Mouse (Mus musculus): ENCODE data around the gene Cfdp1.

The Cfdp1 gene

DNA sequence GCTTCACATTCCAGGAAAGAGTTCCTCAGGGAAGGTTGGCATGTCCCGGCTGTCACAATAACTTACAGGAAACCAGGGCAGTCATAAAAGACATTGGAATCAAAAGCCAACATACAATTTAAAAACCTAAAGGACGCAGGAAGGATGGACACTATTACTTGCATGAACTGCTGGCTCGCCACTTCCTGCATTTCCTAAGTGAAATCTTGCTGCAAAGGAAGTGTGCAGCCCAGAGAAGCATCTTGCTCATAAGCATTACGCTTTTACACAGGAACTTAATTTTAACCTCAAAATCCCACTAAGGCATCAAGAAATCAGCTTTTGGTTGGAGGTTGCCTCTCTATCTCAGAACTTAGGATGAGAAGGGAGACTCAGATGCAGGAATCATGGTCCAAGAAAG lies 9.2 kb upstream of the Cfdp1 start:
- in situ Hi-C loops (cut with MboI, MseI), result loop anchor here in 1 of 2 experiments (25.0 kb wide), 1 partner anchor 1774 kb away; the partner anchor contains the start of genes Mon1b and Syce1l

DNA sequence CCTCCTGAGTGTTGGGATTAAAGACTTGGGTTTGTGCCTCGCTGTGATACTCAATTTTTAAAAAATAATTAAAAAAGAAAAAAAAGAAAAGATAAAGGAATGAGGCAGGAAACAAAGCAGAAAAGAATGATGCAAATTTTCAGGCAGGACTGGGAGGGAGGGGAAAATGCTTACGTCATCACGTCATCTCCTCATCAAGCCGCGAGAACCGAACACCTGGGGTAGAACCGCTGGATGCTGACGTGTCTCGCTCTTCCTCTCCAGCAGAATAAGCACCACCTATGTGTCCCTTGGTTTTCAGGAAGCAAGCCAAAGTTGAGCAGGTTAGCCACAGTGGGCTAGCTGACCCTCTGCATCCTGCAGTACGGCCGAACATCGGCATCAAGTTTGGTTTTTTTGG lies 1.9 kb upstream of the Cfdp1 start:
- in situ Hi-C loops (cut with MboI, MseI), result loop anchor here in 1 of 2 experiments (25.0 kb wide), 1 partner anchor 1781 kb away; the partner anchor contains the start of genes Mon1b and Syce1l

DNA sequence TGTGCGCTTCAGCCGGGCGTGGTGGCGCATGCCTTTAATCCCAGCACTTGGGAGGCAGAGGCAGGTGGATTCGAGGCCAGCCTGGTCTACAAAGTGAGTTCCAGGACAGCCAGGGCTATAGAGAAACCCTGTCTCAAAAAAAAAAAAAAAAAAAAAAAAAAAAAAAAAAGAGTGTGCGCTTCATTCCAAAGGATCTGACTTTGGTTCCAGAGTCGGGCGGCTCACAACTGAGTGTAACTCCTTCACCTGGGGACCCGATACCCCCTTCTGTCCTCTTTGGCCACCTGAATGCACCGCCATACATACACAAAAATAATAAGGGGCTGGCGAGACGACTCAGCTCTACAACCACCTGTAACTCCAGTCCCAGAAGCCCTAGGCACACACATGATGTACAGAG lies 872 bp downstream of the Cfdp1 start:
- in situ Hi-C loops (cut with MboI, MseI), result loop anchor here in 1 of 2 experiments (25.0 kb wide), 1 partner anchor 1784 kb away; the partner anchor contains the start of genes Mon1b and Syce1l

DNA sequence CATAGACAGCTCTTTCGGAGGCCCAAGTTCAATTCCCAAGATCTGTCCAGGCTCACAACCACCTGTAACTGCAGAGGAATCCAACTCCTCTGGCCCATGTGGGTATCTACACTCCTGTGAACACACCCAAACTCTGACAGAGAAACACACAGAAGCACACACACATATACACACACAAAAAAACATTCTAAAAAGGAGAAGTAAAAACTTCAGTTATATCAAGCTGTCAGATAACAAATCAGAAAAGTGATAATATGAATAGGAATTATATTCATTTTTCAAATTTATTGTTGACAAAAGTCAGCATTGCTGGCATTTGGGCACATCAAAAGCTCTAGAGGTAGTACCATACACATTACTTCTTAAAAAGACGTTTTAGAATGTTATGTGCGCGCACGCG lies 7.3 kb downstream of the Cfdp1 start:
- in situ Hi-C loops (cut with MboI, MseI), result loop anchor here in 1 of 2 experiments (10.0 kb wide), 1 partner anchor 902 kb away; no protein-coding TSS in a partner anchor

DNA sequence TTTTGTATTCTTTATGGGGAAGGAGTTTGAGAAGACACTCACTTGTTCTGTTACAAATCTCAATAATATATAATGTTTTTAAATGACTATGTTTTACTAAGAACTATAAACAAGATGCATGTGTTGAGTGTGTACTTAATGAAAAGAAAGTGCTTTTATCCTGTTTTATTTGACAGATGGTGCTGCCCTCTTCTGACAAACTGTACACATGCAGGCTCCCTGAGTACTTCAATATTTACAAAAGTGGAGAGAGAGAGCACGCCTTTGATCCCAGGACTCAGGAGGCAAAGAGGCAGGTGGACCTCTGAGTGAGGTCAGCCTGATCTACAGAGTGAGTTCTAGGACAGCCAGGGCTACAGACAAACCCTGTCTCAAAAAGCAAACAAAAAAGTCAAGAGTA lies 18.6 kb downstream of the Cfdp1 start:
- in situ Hi-C loops (cut with MboI, MseI), result no loop called here

DNA sequence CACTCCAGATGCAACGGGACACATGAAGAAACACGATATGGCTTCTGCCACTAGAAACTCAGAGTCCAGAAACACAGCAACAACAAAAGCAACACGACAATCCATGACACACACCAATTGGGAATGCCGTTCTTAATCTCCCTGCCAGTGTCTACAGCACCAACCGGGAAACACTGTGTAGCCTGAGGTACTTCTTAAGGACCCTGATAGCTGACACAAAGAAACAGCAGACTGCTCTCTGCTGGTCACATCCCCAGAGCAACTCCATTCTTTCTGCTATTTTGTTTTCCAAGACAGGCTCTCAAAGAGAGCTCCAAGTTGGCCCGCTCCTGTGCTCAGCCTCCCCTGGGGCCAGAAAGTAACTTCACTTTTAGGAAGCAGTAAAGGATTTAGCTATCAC lies 20.1 kb downstream of the Cfdp1 start:
- in situ Hi-C loops (cut with MboI, MseI), result no loop called here

DNA sequence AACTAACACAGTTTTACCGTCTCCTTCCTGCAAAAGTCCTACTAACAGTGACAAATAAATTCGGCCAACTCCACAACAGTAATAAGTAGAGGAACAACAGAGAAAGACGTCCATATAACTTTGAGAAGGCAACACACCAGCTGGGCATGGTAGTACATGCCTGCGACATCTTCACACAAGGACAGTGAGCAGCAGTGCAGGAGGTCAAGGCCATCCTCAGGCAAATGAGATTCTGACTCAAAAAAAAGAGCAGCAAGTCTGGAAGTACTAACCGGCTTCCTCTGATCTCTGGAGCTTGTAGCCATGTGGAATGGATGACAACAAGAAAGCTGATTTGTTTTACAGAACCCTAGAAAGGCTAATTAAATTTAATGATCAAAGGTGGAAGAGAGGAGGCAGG lies 21.1 kb downstream of the Cfdp1 start:
- in situ Hi-C loops (cut with MboI, MseI), result no loop called here

DNA sequence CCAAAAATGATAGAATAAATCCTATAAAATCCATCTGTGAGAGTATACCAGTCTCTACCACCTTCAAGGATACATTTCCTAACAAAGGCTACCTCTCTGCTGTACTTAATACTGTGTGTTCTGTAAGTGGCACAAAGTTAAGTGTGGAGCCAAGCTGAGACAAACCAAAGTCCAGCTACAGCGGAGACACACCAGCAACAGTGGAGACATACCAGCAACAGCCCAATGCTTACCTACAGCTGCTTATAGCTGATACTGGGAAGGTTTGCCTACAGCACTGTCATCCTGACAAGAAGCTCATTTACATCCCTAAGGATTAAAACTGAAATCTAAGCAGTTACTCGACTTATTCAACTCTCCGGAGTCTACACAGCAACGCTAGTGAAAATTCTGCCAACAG lies 22.1 kb downstream of the Cfdp1 start:
- in situ Hi-C loops (cut with MboI, MseI), result no loop called here

DNA sequence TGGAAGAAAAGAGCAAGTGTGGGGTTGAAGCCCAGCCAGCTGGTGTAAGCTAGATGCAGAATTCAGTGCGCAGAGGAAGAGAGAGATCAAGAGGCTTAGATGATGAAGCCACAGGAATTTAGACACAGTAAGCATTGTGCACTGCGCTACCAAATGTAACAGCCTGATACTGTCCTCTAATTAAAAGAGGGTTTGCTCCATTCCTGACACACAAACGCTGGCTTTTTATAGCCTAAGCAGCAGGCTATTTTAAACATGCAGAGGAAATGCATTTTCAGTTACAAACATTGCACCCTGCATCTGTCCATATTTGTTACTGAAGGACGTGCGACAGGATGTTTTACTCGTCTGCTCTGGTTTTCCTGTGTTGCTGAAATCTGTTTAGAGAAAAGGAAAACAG lies 25.5 kb downstream of the Cfdp1 start:
- in situ Hi-C loops (cut with MboI, MseI), result loop anchor here in 1 of 2 experiments (10.0 kb wide), 1 partner anchor 114 kb away; no protein-coding TSS in a partner anchor

DNA sequence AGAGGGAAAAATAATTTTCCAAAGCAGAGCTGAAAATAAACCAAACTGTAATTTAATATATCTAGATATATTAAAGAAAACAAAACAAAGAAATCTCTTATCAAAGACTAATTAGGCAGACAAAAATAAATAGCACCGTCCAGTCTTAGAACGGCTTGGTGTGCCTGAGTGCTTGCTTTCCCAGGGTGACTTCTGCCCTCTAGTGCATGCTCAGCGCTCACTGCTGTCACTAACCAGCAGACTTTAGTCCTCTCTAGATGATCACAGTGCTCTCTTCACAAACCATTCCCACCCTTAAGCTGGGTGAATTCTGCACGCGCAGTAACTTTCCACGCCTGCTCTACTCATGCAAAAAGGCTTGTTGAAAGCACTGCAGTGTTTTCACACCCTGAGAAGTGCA lies 28.9 kb downstream of the Cfdp1 start:
- in situ Hi-C loops (cut with MboI, MseI), result loop anchor here in 1 of 2 experiments (10.0 kb wide), 1 partner anchor 110 kb away; no protein-coding TSS in a partner anchor

DNA sequence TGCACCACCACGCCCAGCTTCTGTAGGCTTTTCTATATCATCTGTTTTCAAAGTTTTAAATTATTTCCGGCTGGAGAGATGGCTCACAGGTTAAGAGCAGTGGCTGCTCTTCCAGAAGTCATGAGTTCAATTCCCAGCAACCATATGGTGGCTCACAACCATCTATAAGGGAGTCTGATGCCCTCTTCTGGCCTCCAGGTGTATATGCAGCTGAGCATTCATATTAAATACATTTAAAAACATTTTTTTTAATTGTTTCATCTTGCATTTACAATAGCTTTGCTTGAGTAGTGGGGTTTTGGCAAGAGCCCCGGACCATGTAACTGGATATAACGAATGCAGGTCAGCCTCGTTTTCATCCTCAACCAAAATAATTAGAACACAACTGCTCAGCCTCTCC lies 29.8 kb downstream of the Cfdp1 start:
- in situ Hi-C loops (cut with MboI, MseI), result loop anchor here in 1 of 2 experiments (10.0 kb wide), 1 partner anchor 110 kb away; no protein-coding TSS in a partner anchor

DNA sequence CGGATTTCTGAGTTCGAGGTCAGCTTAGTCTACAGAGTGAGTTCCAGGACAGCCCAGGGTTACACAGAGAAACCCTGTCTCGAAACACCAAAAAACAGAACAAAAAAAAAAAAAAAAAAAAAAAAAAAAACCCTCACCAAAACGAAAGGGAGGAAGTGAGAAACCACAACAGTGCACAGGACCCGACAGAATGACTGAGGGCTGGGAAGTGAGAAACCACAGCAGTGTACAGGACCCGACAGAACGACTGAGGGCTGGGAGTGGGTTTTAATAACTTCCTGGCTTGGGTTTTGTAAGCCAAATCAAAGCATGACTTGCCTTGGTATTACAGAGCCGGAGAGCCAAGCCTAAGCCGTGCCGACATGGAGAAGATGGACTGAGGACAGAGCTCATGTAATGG lies 32.9 kb downstream of the Cfdp1 start:
- in situ Hi-C loops (cut with MboI, MseI), result loop anchor here in 1 of 2 experiments (10.0 kb wide), 1 partner anchor 106 kb away; no protein-coding TSS in a partner anchor

DNA sequence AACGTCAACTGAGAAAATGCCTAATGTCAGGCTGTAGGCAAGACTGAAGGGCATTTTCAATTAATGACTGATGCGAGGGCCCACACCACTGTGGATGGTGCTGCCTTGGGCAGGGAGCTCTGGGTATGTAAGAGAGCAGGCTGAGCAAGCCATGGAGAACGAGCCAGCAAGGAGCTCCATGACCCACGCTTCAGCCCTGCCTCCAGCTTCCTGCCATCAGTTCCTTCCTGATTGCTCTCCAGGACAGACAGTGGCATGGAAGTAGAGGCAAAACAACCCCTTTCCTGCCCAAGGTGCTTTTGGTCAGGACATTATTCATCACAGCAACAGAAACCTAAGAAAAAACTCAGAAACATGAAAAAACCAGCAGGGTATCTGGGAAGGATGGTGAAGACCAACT lies 33.4 kb downstream of the Cfdp1 start:
- in situ Hi-C loops (cut with MboI, MseI), result loop anchor here in 1 of 2 experiments (10.0 kb wide), 1 partner anchor 106 kb away; no protein-coding TSS in a partner anchor

DNA sequence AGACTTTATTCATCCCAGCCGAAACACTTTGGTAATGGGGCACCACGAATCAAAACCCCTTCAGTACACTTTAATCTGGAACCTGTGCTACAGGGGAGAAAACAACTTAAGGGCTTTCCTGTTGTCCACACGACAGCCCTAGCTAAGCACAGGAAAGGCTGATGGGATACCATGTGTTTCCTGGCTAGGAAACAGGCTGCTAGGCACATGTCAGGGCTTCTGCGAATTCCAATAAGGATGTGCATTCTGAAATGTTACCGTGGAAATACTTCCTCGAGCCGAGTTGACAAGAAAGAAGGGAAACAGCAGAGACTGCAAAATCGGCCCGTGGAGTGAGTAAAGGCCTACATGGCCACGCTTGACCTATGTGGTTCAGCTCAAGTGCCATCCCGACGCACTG lies 34.1 kb downstream of the Cfdp1 start:
- in situ Hi-C loops (cut with MboI, MseI), result loop anchor here in 1 of 2 experiments (10.0 kb wide), 1 partner anchor 105 kb away; no protein-coding TSS in a partner anchor

DNA sequence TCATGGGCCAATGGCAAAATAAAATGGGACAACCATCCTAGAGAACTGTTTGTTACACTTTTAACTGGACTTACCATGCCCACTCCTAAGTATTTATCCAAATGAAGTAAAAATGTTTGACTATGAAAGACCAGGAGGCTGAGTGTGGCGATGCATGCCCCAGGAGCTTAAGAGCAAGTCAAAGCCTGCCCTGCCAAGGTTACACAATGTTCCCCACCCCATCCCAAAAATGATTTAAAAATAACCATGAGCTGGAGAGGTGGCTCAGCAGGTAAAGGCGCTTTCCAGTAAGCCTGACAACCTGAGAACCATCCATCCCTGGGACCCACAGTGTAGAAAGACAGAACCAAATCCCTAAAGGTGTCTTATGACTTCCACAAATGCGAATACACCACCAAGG lies 35.5 kb downstream of the Cfdp1 start:
- in situ Hi-C loops (cut with MboI, MseI), result no loop called here

DNA sequence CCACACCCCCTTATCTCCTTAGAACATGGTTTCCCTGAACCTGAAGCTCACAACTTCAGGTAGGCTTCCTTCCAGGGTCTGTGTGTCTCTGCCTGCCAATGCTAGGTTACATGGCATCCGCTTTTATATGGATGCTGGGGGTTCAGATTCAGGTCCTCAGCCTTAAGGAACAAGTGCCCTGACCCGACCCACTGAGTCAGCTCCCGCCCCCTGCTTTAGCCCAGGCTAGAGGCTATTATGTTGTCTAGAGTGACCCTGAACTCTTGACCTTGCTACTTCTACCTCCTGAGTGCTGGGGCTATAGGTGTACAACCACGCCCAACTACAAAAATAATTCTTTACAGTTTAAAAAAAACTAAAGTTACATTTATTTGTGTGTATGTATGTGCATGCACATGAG lies 39.0 kb downstream of the Cfdp1 start:
- in situ Hi-C loops (cut with MboI, MseI), result no loop called here

DNA sequence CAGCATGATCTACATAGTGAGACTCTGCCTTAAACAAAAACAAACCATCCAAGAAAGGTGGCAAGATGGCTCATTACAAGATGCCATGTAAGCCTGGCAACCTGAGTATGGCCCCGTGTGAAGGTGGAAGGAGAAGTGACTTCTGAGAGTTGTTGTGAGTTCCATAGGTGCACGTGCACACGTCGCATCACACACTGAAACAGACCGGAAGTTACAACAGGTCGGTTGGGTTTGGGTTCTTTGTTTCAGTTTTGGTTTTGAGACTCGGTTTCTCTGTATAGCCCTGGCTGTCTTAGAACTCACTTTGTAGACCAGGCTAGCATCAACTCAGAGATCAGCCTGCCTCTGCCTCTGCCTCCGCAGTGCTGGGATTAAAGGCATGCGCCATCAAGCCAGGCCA lies 40.3 kb downstream of the Cfdp1 start:
- in situ Hi-C loops (cut with MboI, MseI), result loop anchor here in 1 of 2 experiments (5.0 kb wide), 1 partner anchor 57 kb away; no protein-coding TSS in a partner anchor

DNA sequence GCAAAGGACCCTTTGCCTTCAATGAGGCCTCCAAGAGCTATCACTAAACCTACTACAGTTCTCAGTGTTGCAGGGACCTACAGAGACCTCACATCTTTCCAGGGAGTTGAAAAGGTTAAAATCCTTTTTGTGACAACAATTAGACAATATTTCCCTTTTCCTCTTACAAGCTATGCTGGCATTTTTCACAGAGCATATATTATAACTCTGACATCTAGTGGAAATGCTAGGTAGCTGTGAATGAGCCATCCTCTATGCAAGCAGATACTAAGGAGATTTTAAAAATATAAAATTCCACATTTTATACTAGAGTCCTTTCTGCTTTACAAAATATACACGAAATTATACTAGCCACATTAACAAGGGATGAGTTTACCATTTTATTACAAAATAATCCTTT lies 41.3 kb downstream of the Cfdp1 start:
- in situ Hi-C loops (cut with MboI, MseI), result loop anchor here in 1 of 2 experiments (5.0 kb wide), 1 partner anchor 56 kb away; no protein-coding TSS in a partner anchor

DNA sequence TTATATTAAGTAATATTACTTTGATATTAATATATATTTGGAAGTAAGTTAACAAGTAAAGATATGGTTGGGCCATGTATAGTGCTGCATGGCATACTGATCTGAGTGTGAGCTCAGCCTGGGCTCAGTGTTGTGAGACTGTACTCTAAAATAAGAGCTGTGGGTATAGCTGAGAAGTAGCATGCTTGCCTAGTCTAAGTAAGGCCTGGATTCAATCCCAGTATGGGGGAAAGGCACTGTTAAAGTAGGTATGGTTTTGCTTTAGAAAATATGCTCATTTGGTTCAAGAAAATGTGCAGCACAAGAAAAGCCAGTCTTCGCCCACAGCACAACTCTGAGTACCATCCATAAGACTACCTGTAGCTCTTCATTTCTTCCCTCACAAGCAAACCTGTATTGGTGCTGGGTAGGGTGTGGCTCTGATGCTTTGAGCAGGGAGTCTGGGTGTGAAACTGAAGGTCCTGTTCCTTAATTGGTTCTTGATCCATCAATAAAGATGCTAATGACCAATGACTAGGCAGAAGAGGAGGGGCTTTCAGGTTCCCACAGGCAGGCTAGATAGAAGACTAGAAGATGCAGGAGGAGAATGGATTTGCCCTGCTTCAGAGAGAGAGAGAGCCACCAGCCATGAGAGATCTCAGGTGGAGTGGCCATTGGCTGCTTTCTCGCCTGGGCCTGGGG lies 43.3 kb downstream of the Cfdp1 start:
- in situ Hi-C loops (cut with MboI, MseI), result loop anchor here in 1 of 2 experiments (5.0 kb wide), 1 partner anchor 53 kb away; no protein-coding TSS in a partner anchor

DNA sequence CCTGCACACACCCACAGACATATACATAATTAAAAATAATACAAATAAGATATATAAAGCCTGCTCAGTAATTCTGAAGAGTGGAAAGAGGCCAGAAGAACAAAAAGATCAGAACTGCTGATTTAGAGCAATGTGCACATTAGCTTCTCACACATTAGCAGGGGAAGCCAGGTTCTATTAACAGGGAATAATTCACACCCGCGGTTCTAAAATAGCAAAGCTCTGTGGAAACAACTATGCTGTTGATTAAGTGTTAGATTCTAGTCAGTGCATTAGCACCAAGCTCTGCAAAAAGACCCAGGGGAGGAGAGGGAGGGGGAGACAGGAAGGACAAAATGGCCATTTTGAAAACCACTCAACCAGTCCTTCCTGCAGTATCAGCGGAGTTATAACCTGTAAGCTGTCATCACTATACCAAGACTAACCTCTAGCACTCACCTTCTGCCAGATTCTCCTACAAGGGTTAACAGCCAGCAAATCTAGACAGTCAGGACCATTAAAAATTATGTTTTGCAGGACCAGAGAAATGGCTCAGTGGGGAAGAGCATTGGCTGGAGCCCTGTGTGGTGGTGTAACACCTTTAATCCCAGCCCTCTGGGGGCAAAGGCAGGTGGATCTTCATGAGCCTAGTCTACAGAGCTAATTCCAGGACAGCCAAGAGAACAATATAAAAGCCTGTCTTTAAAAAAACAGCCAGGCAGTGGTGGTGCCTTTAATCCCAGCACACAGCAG lies 45.0 kb downstream of the Cfdp1 start:
- in situ Hi-C loops (cut with MboI, MseI), result no loop called here

DNA sequence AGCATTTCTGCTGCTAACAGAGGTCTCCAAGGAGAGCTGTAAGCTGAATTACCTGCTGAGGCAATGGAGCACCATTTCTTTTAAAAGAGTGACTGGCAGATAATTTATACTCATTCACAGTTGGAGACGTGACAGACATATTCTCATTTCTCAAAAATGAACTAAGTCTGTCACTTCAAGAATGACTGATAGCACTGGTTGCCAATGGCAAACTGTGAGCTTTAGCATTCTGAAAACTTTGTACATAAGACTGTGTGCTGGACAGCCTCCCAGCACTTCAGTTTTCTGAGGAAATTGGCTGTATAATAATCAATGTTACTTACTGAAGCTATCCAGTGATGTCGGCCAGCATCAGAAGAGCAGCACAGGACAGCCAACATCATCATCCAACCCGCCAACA lies 46.1 kb downstream of the Cfdp1 start:
- in situ Hi-C loops (cut with MboI, MseI), result no loop called here

DNA sequence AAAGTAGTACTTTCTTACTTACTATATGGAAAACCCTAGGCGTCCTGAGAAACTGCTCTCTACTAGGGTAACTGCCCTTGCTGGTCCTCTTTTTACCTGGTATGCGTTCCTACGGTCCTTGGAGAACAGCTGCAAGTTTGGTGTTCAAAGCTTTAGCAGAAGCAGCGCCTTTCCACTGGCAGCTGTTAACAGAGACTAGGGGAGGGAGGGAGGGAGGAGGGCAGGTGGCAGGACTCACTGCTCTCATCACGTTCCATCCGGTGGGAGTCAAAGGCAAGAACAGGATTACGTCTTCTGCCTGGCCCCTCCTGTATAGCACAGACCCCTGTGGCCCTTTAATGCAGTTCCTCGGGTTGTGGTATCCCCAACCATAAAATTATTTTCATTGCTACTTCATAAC lies 50.7 kb downstream of the Cfdp1 start:
- in situ Hi-C loops (cut with MboI, MseI), result no loop called here
